Mouse (Mus musculus) erythroblast, embryonic 14.5 days (primary cell): ENCODE results near the gene Polg.

Source experiments
- GATA1 ChIP-seq: IDR thresholded peaks from 2 replicates; pipeline ENCODE4 v1.6.1; 2012; ENCODE audit warnings: low read length, inconsistent platforms, mixed read lengths
- TAL1 ChIP-seq: IDR thresholded peaks from 3 replicates; pipeline ENCODE4 v1.6.1; 2012; ENCODE audit warnings: low read length, inconsistent platforms, mixed read lengths

DNA sequence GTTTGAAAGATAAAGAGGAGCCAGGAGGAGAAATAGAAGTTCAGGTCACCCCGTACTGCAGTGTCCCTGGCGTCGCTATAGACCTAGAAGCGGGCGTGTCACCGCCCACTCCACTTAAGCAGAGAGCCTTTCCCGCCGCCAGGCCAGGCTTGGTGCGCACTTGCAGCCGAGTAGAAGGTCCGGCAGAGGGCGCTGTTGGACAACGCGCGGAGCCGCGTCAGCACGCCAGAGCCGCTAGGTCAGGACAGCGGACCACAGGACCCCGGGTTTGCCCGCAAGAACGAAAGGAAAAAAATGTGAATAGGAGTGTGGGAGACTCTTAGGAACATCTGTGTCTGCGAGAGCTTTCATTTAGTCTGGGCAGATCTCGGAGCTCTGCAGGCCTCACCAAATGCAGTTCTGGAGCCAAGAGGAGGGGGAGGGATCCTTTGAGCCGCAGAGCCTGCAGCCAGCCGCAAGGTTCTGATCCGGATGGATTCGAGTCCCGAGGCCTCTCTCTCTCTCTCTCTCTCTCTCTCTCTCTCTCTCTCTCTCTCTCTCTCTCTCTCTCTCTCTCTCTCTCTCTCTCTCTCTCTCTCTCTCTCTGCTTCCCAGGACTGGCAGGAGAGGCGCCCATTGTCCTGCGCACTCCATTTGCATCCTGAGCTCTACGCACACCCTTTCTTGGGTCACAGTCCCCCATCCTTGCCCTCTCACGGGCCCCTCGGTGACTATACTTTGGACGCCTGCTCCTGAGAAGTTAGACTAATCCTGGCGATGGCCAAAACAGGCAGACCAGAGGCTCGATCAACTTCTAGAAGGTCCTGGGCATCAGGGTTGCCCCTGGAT, 30.0 kb upstream of the Polg start:
- no peak for TF ChIP-seq TAL1
- TF ChIP-seq GATA1, result no peak
